Mouse (Mus musculus): Measurements from ENCODE around the gene Dnhd1.
"Not testable (repeated sequence)": the region's sequence is repeated elsewhere in the genome, so short reads cannot be mapped to it uniquely, and the experiment has no call there.

Dnhd1 gene

GRCm38 (mm10) chr7:105640233-105640893 lies 10.3 kb upstream of the Dnhd1 start, which contains the start of the genes Arfip2 and Gm45799:
Arfip2 (minus strand) TSS chr7:105640416.
Gm45799 (plus strand) TSS chr7:105640552.
- peak; percentile 97 for DNase-seq (ENCODE audit: low read depth)

GRCm38 (mm10) chr7:105640894-105641255 lies 9.8 kb upstream of the Dnhd1 start:
- DNase-seq (ENCODE audit: low read depth) = no peak

GRCm38 (mm10) chr7:105641936-105642335 lies 8.7 kb upstream of the Dnhd1 start:
- DNase-seq (ENCODE audit: low read depth) = no peak

- DNase-seq (ENCODE audit: low read depth) = no peak
Observed at GRCm38 (mm10) chr7:105685541-105686197, 35.0 kb downstream of the Dnhd1 start.

- DNase-seq (ENCODE audit: low read depth) = peak; percentile 9
Observed at GRCm38 (mm10) chr7:105690875-105691274, 40.2 kb downstream of the Dnhd1 start.

GRCm38 (mm10) chr7:105703184-105703583 lies 52.6 kb downstream of the Dnhd1 start:
- DNase-seq (ENCODE audit: low read depth) = no peak

- no peak for DNase-seq (ENCODE audit: low read depth)
Observed at GRCm38 (mm10) chr7:105703816-105704215, 53.2 kb downstream of the Dnhd1 start.

- DNase-seq (ENCODE audit: low read depth) = no peak
Observed at GRCm38 (mm10) chr7:105708733-105709132, 58.1 kb downstream of the Dnhd1 start.

- no peak for DNase-seq (ENCODE audit: low read depth)
Observed at GRCm38 (mm10) chr7:105715366-105715765, 64.7 kb downstream of the Dnhd1 start.

- DNase-seq (ENCODE audit: low read depth) = no peak
Observed at GRCm38 (mm10) chr7:105721916-105722315, 71.3 kb downstream of the Dnhd1 start.

GRCm38 (mm10) chr7:105726144-105726979 lies 75.7 kb downstream of the Dnhd1 start:
- no peak for DNase-seq (ENCODE audit: low read depth)

- no peak for DNase-seq (ENCODE audit: low read depth)
Observed at GRCm38 (mm10) chr7:105726980-105727325, 76.3 kb downstream of the Dnhd1 start.

GRCm38 (mm10) chr7:105728701-105729428 lies 78.2 kb downstream of the Dnhd1 start:
- no peak for DNase-seq (ENCODE audit: low read depth)

- DNase-seq (ENCODE audit: low read depth) = no peak
Observed at GRCm38 (mm10) chr7:105733836-105734235, 83.2 kb downstream of the Dnhd1 start.

- no peak for DNase-seq (ENCODE audit: low read depth)
Observed at GRCm38 (mm10) chr7:105734826-105735225, 84.2 kb downstream of the Dnhd1 start.

GRCm38 (mm10) chr7:105735464-105735863 lies 84.8 kb downstream of the Dnhd1 start:
- DNase-seq (ENCODE audit: low read depth) = not testable (repeated sequence)

- DNase-seq (ENCODE audit: low read depth) = peak; percentile 69
Observed at GRCm38 (mm10) chr7:105736264-105736901, 85.8 kb downstream of the Dnhd1 start, which contains the start of gene Ilk. Ilk (plus strand) TSS chr7:105736592.

- no peak for DNase-seq (ENCODE audit: low read depth)
Observed at GRCm38 (mm10) chr7:105736911-105737521, 86.4 kb downstream of the Dnhd1 start, which contains the start of gene Rrp8. Rrp8 (minus strand) TSS chr7:105737385.

- DNase-seq (ENCODE audit: low read depth) = no peak
Observed at GRCm38 (mm10) chr7:105737648-105738047, 87.0 kb downstream of the Dnhd1 start.

GRCm38 (mm10) chr7:105738286-105738685 lies 87.7 kb downstream of the Dnhd1 start:
- DNase-seq (ENCODE audit: low read depth) = no peak

GRCm38 (mm10) chr7:105738948-105739347 lies 88.3 kb downstream of the Dnhd1 start:
- no peak for DNase-seq (ENCODE audit: low read depth)

All from c-Kit-positive CD71-negative TER-119-negative erythroid progenitor cells, embryonic 14.5 days (primary cell).